Mouse (Mus musculus): ENCODE measurements around the gene Syne2.

GRCm38 (mm10) chr12:76051879-76052278 lies 233.9 kb downstream of the Syne2 start:
- no peak for TF ChIP-seq EP300 (IDR thresholded peaks at IDR 0.05; ENCODE audit: low read depth)
- no peak for TF ChIP-seq CTCF (IDR thresholded peaks at IDR 0.05; ENCODE audit: low read depth)

All from liver, postnatal 0 days (tissue).